Mouse (Mus musculus): Measurements from ENCODE around the gene Fbxl20. TPM values are rescaled to one million over a fixed set of nuclear protein-coding genes. Genes with fewer than 3 reads are reported as not detected.

Gene Fbxl20
- polyA plus RNA-seq (2015; fragmentation: Nextera tagmentation; extraction: Ambion mirVana) = 11.7 and 17.9 TPM in 2 replicates

GRCm38 (mm10) chr11:98149786-98150624, at the start of gene Fbxl20:
TSS of gene Fbxl20 (minus strand) at chr11:98150403.

DNA sequence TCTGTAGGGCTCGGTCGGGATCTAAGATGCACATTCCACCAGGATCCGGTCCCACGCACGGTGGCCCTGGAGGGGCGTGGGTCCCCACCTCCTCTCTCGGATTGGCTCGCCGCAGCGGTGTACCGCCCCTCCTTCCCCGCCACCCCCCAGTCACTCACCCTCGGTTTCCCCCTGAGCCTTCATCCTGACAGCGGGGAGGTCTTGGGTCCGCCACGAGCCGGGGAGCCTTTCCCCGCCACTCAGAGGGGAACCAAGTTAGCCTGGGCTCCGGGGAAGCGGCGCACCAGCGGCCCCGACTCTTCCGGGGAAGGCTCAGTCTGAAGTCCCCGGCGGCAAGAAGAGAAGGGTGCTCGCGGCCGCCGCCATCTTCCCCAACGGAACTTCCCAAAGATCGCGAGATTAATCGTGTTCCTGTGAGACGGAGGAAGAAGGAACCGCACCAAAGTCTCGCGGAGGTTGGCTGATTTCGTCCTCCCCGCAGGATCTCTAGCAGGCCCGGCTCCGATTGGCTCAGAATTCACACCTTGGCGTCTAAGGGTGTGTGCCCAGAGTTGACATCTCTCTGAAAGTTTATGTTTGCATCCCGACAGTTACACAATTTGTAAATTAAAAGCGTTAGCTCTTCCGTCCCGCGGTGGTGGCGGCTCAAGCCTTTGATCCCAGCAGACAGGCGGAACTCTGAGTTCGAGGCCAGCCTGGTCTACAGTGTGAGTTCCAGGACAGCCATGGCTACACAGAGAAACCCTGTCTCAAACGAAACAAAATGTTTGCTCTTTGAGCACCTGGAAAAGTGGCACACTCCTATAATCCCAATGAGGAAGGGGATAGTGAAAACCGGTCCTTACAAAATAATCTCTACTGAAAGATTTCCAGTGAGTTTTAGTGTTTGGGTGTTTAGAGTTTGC, 43.0 kb upstream of the Fbxl20 start, which contains the start of gene Med1:
Gene Med1 (minus strand): TSS at position 393 of the 905 bp plus-strand sequence.

GRCm38 (mm10) chr11:98052989-98053834, 97.0 kb downstream of the Fbxl20 start, which contains the start of gene Stac2:
TSS of gene Stac2 (minus strand) at chr11:98053462.

Other genes with a start within 250 kb of the Fbxl20 start
- 2.3 and 4.6 TPM in 2 replicates for gene Plxdc1, start 164.0 kb downstream of the Fbxl20 start, polyA plus RNA-seq (2015; fragmentation: Nextera tagmentation; extraction: Ambion mirVana)
- 8.8 and 13.2 TPM in 2 replicates for gene Arl5c, start 154.2 kb downstream of the Fbxl20 start, polyA plus RNA-seq (2015; fragmentation: Nextera tagmentation; extraction: Ambion mirVana)
- 10.4 and 14.5 TPM in 2 replicates for gene Cacnb1, start 127.4 kb downstream of the Fbxl20 start, polyA plus RNA-seq (2015; fragmentation: Nextera tagmentation; extraction: Ambion mirVana)
- 1,043 and 1,145 TPM in 2 replicates for gene Rpl19, start 123.7 kb downstream of the Fbxl20 start, polyA plus RNA-seq (2015; fragmentation: Nextera tagmentation; extraction: Ambion mirVana)
- 0.49 and 0.79 TPM in 2 replicates for gene Stac2, start 96.9 kb downstream of the Fbxl20 start, polyA plus RNA-seq (2015; fragmentation: Nextera tagmentation; extraction: Ambion mirVana)
- gene Med1, start 42.9 kb upstream of the Fbxl20 start, polyA plus RNA-seq (2015; fragmentation: Nextera tagmentation; extraction: Ambion mirVana) = 25.1 and 40.3 TPM in 2 replicates
- 4.3 and 6.8 TPM in 2 replicates for gene Cdk12, start 52.7 kb upstream of the Fbxl20 start, polyA plus RNA-seq (2015; fragmentation: Nextera tagmentation; extraction: Ambion mirVana)
- gene Neurod2, start 179.2 kb upstream of the Fbxl20 start, polyA plus RNA-seq (2015; fragmentation: Nextera tagmentation; extraction: Ambion mirVana) = not detected in 2 replicates
- gene Ppp1r1b, start 198.0 kb upstream of the Fbxl20 start, polyA plus RNA-seq (2015; fragmentation: Nextera tagmentation; extraction: Ambion mirVana) = 1.2 and 1.9 TPM in 2 replicates
- 22.2 and 33.2 TPM in 2 replicates for gene Stard3, start 208.0 kb upstream of the Fbxl20 start, polyA plus RNA-seq (2015; fragmentation: Nextera tagmentation; extraction: Ambion mirVana)
- gene Tcap, start 233.4 kb upstream of the Fbxl20 start, polyA plus RNA-seq (2015; fragmentation: Nextera tagmentation; extraction: Ambion mirVana) = 0.84 and 3.6 TPM in 2 replicates
- gene Pnmt, start 236.0 kb upstream of the Fbxl20 start, polyA plus RNA-seq (2015; fragmentation: Nextera tagmentation; extraction: Ambion mirVana) = 221 and 533 TPM in 2 replicates

Data from adrenal gland, postnatal 0 days (tissue).